24 mouse cellular contexts compared by ENCODE assay signal in the genomic region with DNA sequence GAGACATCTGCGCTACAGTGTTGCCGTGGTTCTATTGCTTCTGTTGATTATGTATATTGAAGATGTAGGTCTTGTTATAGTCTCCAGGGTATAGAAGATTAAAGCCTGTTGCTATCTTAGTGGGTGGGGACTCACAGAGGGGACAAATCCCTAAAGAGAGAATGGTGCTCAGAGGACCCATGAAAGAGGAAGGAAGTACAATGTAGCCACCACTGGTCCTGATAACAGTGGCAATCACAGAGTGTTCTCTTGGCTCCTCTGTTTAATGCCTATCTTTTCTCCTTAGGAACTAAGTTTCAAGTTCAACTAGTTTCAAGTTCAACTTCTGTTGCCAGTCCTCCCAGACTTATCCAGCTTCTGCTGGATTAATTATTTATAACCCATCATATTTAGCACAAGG. TPM values are rescaled to one million over a fixed set of nuclear protein-coding genes. Genes with fewer than 3 reads are reported as not detected.
DNase-seq lines count a peak whose midpoint lies in the region; ATAC-seq and TF ChIP-seq lines count a peak whose summit lies in the region.
"Had no signal": no experiment of that assay in that cellular context is flagged by ENCODE, and none has a peak within 500 bp of the region (broad histone marks: within the 10 kb centered on the region; RNA-seq: fewer than 3 reads in every experiment).

No protein-coding gene starts in this region.

- no peak overlapping the region for H3K9ac ChIP-seq in MEL (ENCODE audit: control insufficient read depth, low read depth, low read length, poor library complexity, severe bottlenecking)
- no peak overlapping the region for H3K9ac ChIP-seq in forebrain, embryonic 14.5 days (ENCODE audit: low read length)
- H3K9ac ChIP-seq: embryonic facial prominence, embryonic 13.5 days; embryonic facial prominence, embryonic 15.5 days; forebrain, embryonic 12.5 days; forebrain, embryonic 15.5 days; forebrain, postnatal 0 days had no signal

- peak; percentile 93 for DNase-seq in MEL (ENCODE audit: low read depth, low spot score)
- no peak for DNase-seq in adrenal gland, postnatal 36 days
- no peak for DNase-seq in forebrain, embryonic 14.5 days (ENCODE audit: low spot score)
- DNase-seq in urinary bladder, postnatal 14 days (ENCODE audit: low spot score), result no peak
- DNase-seq in adrenal gland, adult 8-10 months, result no peak
- DNase-seq: adrenal gland, adult 2 months; adrenal gland, postnatal 14 days; B cell, adult 2 months; cerebellum, adult 11 months; cerebellum, adult 2 months; cerebellum, adult 9-10 months; cerebellum, postnatal 10 days; cerebellum, postnatal 25 days; embryo, embryonic 11 days; forebrain, postnatal 0 days had no signal

- peaks cover 0 to 43% of the 10 kb centered on the region in 2 experiments; a peak in 2 of 4 replicates for H3K36me3 ChIP-seq in MEL (ENCODE audit: control insufficient read depth in 1 of 2, insufficient read depth in 2 of 2, low read length in 2 of 2)
- H3K36me3 ChIP-seq in forebrain, embryonic 14.5 days (ENCODE audit: control insufficient read depth, insufficient read depth, low read length), result no peaks in the 10 kb centered on the region
- H3K36me3 ChIP-seq: embryonic facial prominence, embryonic 13.5 days; embryonic facial prominence, embryonic 15.5 days; forebrain, embryonic 10.5 days; forebrain, embryonic 12.5 days; forebrain, embryonic 15.5 days had no signal

- H3K27ac ChIP-seq in MEL (ENCODE audit: control insufficient read depth, low read depth, low read length), result peak overlapping the region; percentile 44
- H3K27ac ChIP-seq in forebrain, embryonic 14.5 days (ENCODE audit: low read depth, low read length), result no peak overlapping the region
- H3K27ac ChIP-seq: embryonic facial prominence, embryonic 13.5 days; embryonic facial prominence, embryonic 15.5 days; forebrain, embryonic 10.5 days; forebrain, embryonic 12.5 days; forebrain, embryonic 15.5 days had no signal

- peak; percentile 92 to 99 for TF ChIP-seq EP300 in MEL (IDR thresholded peaks at IDR 0.05; ENCODE audit: low read depth in 1 of 2, low read length in 2 of 2)

- peaks cover 24 to 35% of the 10 kb centered on the region in 2 experiments for H3K4me1 ChIP-seq in MEL (ENCODE audit: control insufficient read depth in 1 of 2, insufficient read depth in 2 of 2, low read length in 2 of 2)
- no peaks in the 10 kb centered on the region for H3K4me1 ChIP-seq in forebrain, embryonic 14.5 days (ENCODE audit: control insufficient read depth, insufficient read depth, low read length)
- H3K4me1 ChIP-seq: embryonic facial prominence, embryonic 13.5 days; embryonic facial prominence, embryonic 15.5 days; forebrain, embryonic 10.5 days; forebrain, embryonic 12.5 days; forebrain, embryonic 15.5 days had no signal

- ATAC-seq in common myeloid progenitor, adult 5-6 weeks (replicated peaks; ENCODE audit: low read depth, poor library complexity, severe bottlenecking), result peak; percentile 91
- peak; percentile 32 to 51; a peak in 3 of 4 replicates for ATAC-seq in hematopoietic stem cell, adult 5-6 weeks (replicated peaks in 1 of 2; ENCODE audit: insufficient read depth in 1 of 2, low FRiP score in 2 of 2, low TSS enrichment in 1 of 2, low read depth in 1 of 2, poor library complexity in 2 of 2, severe bottlenecking in 2 of 2)
- ATAC-seq in megakaryocyte progenitor cell, adult 5-6 weeks (replicated peaks; ENCODE audit: poor library complexity), result peak; percentile 61
- ATAC-seq in forebrain, embryonic 14.5 days, result no peak
- ATAC-seq: forebrain, embryonic 15.5 days; forebrain, postnatal 0 days had no signal

- TF ChIP-seq POLR2A in MEL (IDR thresholded peaks at IDR 0.05; ENCODE audit: control insufficient read depth in 1 of 2, insufficient read depth in 1 of 2, low read depth in 1 of 2, low read length in 2 of 2, poor library complexity in 1 of 2), result no peak

- H3K4me3 ChIP-seq in MEL (ENCODE audit: control insufficient read depth in 1 of 2, insufficient read depth in 1 of 2, low read depth in 2 of 2, low read length in 2 of 2), result no peak overlapping the region
- no peak overlapping the region for H3K4me3 ChIP-seq in forebrain, embryonic 14.5 days (ENCODE audit: low read depth, low read length)
- H3K4me3 ChIP-seq: embryonic facial prominence, embryonic 13.5 days; embryonic facial prominence, embryonic 15.5 days; erythroblast, embryonic 14.5 days; forebrain, embryonic 10.5 days; forebrain, embryonic 12.5 days; forebrain, embryonic 15.5 days had no signal

- H3K79me2 ChIP-seq in MEL (ENCODE audit: control insufficient read depth, insufficient read depth, low read length, poor library complexity), result no peaks in the 10 kb centered on the region

- no peaks in the 10 kb centered on the region for H3K9me3 ChIP-seq in MEL (replicated peaks; ENCODE audit: insufficient read depth, low read length)
- no peaks in the 10 kb centered on the region for H3K9me3 ChIP-seq in forebrain, embryonic 14.5 days (replicated peaks; ENCODE audit: control insufficient read depth, low read length)
- H3K9me3 ChIP-seq: embryonic facial prominence, embryonic 13.5 days; embryonic facial prominence, embryonic 15.5 days; forebrain, embryonic 10.5 days; forebrain, embryonic 12.5 days; forebrain, embryonic 15.5 days had no signal

- TF ChIP-seq CTCF in MEL (IDR thresholded peaks at IDR 0.05 in 2 of 3, conservative IDR thresholded peaks at IDR 0.05 in 1 of 3; ENCODE audit: control insufficient read depth in 1 of 3, insufficient read depth in 1 of 3, low read depth in 2 of 3, low read length in 3 of 3, poor library complexity in 1 of 3, severe bottlenecking in 1 of 3), result no peak

- TF ChIP-seq RAD21 in MEL (IDR thresholded peaks at IDR 0.05; ENCODE audit: low read depth, low read length), result no peak

- H3K4me2 ChIP-seq in forebrain, embryonic 14.5 days (ENCODE audit: low read length), result no peak overlapping the region
- H3K4me2 ChIP-seq: embryonic facial prominence, embryonic 13.5 days; embryonic facial prominence, embryonic 15.5 days; forebrain, embryonic 12.5 days; forebrain, embryonic 15.5 days had no signal

- H3K27me3 ChIP-seq in MEL (ENCODE audit: control insufficient read depth in 1 of 2, insufficient read depth in 2 of 2, low read length in 2 of 2), result no peaks in the 10 kb centered on the region
- no peaks in the 10 kb centered on the region for H3K27me3 ChIP-seq in forebrain, embryonic 14.5 days (replicated peaks; ENCODE audit: control insufficient read depth, insufficient read depth, low read length)
- H3K27me3 ChIP-seq: embryonic facial prominence, embryonic 13.5 days; embryonic facial prominence, embryonic 15.5 days; forebrain, embryonic 12.5 days; forebrain, embryonic 15.5 days had no signal

- WGBS in forebrain, embryonic 14.5 days, result 88% methylated on average over 2 of the region's 2 CpGs

TF ChIP-seq in MEL, 35 proteins besides CTCF, POLR2A, EP300 and RAD21 (continues in another document):
- TF ChIP-seq MAZ (IDR thresholded peaks at IDR 0.05; ENCODE audit: low read depth, low read length) (peak; percentile 59; the same call in 1 of the 2 replicates), TCF12 (IDR thresholded peaks at IDR 0.05; ENCODE audit: low read depth, low read length) (peak; percentile 86), ZKSCAN1 (IDR thresholded peaks at IDR 0.05; ENCODE audit: low read depth, low read length) (no peak), ZC3H11A (IDR thresholded peaks at IDR 0.05; ENCODE audit: low read depth, low read length) (no peak), MAFK (IDR thresholded peaks at IDR 0.05; ENCODE audit: borderline replicate concordance, low read depth, low read length) (peak; percentile 42; the same call in 1 of the 2 replicates), SMC3 (IDR thresholded peaks at IDR 0.05; ENCODE audit: low read depth, low read length) (no peak), GATA1 (IDR thresholded peaks at IDR 0.05; ENCODE audit: low read depth, low read length) (peak; percentile 99), MYB (IDR thresholded peaks at IDR 0.05; ENCODE audit: low read depth, low read length) (no peak), MXI1 (IDR thresholded peaks at IDR 0.05; ENCODE audit: low read depth, low read length) (peak; percentile 45; the same call in 1 of the 2 replicates), MYC (IDR thresholded peaks at IDR 0.05; ENCODE audit: low read depth, low read length) (peak; percentile 81), MEF2A (IDR thresholded peaks at IDR 0.05; ENCODE audit: extremely low read depth, insufficient replicate concordance, low read depth, low read length, poor library complexity, severe bottlenecking) (no peak), SIN3A (IDR thresholded peaks at IDR 0.05; ENCODE audit: low read length) (peak; percentile 88), CHD1 (IDR thresholded peaks at IDR 0.05; ENCODE audit: low read depth, low read length) (no peak), E2F4 (IDR thresholded peaks at IDR 0.05; ENCODE audit: borderline replicate concordance, low read depth, low read length) (no peak), MAX (IDR thresholded peaks at IDR 0.05; ENCODE audit: low read length) (no peak), RCOR1 (IDR thresholded peaks at IDR 0.05; ENCODE audit: low read depth, low read length) (peak; percentile 100), ZMIZ1 (IDR thresholded peaks at IDR 0.05; ENCODE audit: low read depth, low read length) (no peak)

RNA-seq across cellular contexts. Expression of gene Akap10, which starts 12.9 kb away (rescaled TPM):
- 20.1 and 21.7 TPM in 2 replicates for total RNA-seq in MEL (2012; rRNA removed)
- 10 to 100 TPM in 1 of 2 experiments, not detected in 1; 17.7 TPM for polyA plus RNA-seq in MEL (2012; ENCODE audit: insufficient read depth in 1 of 2, insufficient read length in 2 of 2, low read depth in 1 of 2, low replicate concordance in 2 of 2, missing spikeins in 1 of 2)
- total RNA-seq in common myeloid progenitor, adult 5-6 weeks (2017), result 32.5 and 39.7 TPM in 2 replicates
- 46.7 and 47.2 TPM in 2 replicates for total RNA-seq in hematopoietic stem cell, adult 5-6 weeks (2017)
- total RNA-seq in megakaryocyte progenitor cell, adult 5-6 weeks (2015), result 45.7 and 45.8 TPM in 2 replicates
- total RNA-seq in megakaryocyte progenitor cell, adult 5-6 weeks (2017), result 34.0 and 37.8 TPM in 2 replicates
- 10 to 100 TPM; 23.1 to 33.7 TPM for total RNA-seq in adrenal gland, postnatal 36 days (2021)
- polyA plus RNA-seq in forebrain, embryonic 14.5 days (2014; fragmentation: Nextera tagmentation; extraction: Ambion mirVana), result 8.9 and 10.8 TPM in 2 replicates
- total RNA-seq in adrenal gland, adult 8-10 months (2022), result 10 to 100 TPM; 28.9 to 36.8 (median 33.7) TPM

RNA-seq across cellular contexts. Expression of gene Specc1, which starts 13.7 kb away (rescaled TPM):
- total RNA-seq in MEL (2012; rRNA removed), result 2.3 and 2.5 TPM in 2 replicates
- polyA plus RNA-seq in MEL (2012; ENCODE audit: insufficient read depth in 1 of 2, insufficient read length in 2 of 2, low read depth in 1 of 2, low replicate concordance in 2 of 2, missing spikeins in 1 of 2), result 1 to 10 TPM in 1 of 2 experiments, not detected in 1; 5.8 TPM
- total RNA-seq in common myeloid progenitor, adult 5-6 weeks (2017), result 33.6 and 33.9 TPM in 2 replicates
- total RNA-seq in hematopoietic stem cell, adult 5-6 weeks (2017), result 25.6 and 30.1 TPM in 2 replicates
- 16.4 and 19.7 TPM in 2 replicates for total RNA-seq in megakaryocyte progenitor cell, adult 5-6 weeks (2015)
- total RNA-seq in megakaryocyte progenitor cell, adult 5-6 weeks (2017), result 23.9 and 26.8 TPM in 2 replicates
- total RNA-seq in adrenal gland, postnatal 36 days (2021), result 1 to 10 TPM; 5.7 to 9.9 TPM
- polyA plus RNA-seq in forebrain, embryonic 14.5 days (2014; fragmentation: Nextera tagmentation; extraction: Ambion mirVana), result 9.2 and 10.8 TPM in 2 replicates
- 1 to 10 TPM; 5.7 to 8.3 (median 7.3) TPM for total RNA-seq in adrenal gland, adult 8-10 months (2022)
